Mouse (Mus musculus) ES-Bruce4 (cell line): ENCODE data around the gene Spata5. TPM values are rescaled to one million over a fixed set of nuclear protein-coding genes. Genes with fewer than 3 reads are reported as not detected.

Source experiments
- H3K27ac ChIP-seq: 2 replicates; pipeline ENCODE4 v1.5.1; 2012; ENCODE audit warnings: low read length, inconsistent platforms; ENCODE audit not compliant: insufficient read depth
- H3K27me3 ChIP-seq: 2 replicates; pipeline ENCODE4 v1.6.1; 2012; ENCODE audit warnings: mild to moderate bottlenecking, low read length, inconsistent platforms; ENCODE audit not compliant: control insufficient read depth, poor library complexity, insufficient read depth, severe bottlenecking
- H3K36me3 ChIP-seq: 2 replicates; pipeline ENCODE4 v1.6.1; 2012; ENCODE audit warnings: inconsistent platforms, mild to moderate bottlenecking, low read length, moderate library complexity; ENCODE audit not compliant: control insufficient read depth, poor library complexity, insufficient read depth, severe bottlenecking
- H3K4me1 ChIP-seq: one replicate; pipeline ENCODE4 v1.8.1; 2011; ENCODE audit warnings: low read length; ENCODE audit not compliant: control insufficient read depth, insufficient read depth
- H3K4me3 ChIP-seq: 2 replicates; pipeline ENCODE4 v1.5.1; 2011; ENCODE audit warnings: low read depth, mild to moderate bottlenecking, low read length
- H3K9ac ChIP-seq: 2 replicates; pipeline ENCODE4 v1.6.1; 2012; ENCODE audit warnings: low read depth, mild to moderate bottlenecking, inconsistent platforms; ENCODE audit not compliant: poor library complexity, severe bottlenecking
- H3K9me3 ChIP-seq: replicated peaks from 2 replicates; pipeline ENCODE4 v1.6.1; 2012; ENCODE audit warnings: mild to moderate bottlenecking, low read length, inconsistent platforms; ENCODE audit not compliant: control insufficient read depth, poor library complexity, insufficient read depth, severe bottlenecking
- CTCF ChIP-seq: IDR thresholded peaks from one replicate; pipeline ENCODE4 v1.8.1; 2011; ENCODE audit warnings: low read depth, low read length
- EP300 ChIP-seq: IDR thresholded peaks from 2 replicates; pipeline ENCODE4 v1.6.1; 2011; ENCODE audit warnings: low read depth, low read length; ENCODE audit not compliant: insufficient read depth
- POLR2A ChIP-seq: IDR thresholded peaks from one replicate; pipeline ENCODE4 v1.8.1; 2011; ENCODE audit warnings: low read length; ENCODE audit not compliant: insufficient read depth
- polyA plus RNA-seq: library from polyadenylated mRNA; stranded (reverse); fragments of >200 nt; gene quantifications from 2 replicates; pipeline ENCODE4 v1.2.4, GENCODE M21; 2011; ENCODE audit warnings: low read depth; ENCODE audit not compliant: missing spikeins, insufficient read depth, insufficient read length

The Spata5 gene
- polyA plus RNA-seq, 1 experiment: 56.6 TPM

- no peak overlapping the region for H3K27ac ChIP-seq
- H3K9ac ChIP-seq: no peak overlapping the region
- no peak overlapping the region for H3K4me3 ChIP-seq
- no peaks in the 10 kb centered on the region for H3K4me1 ChIP-seq
- TF ChIP-seq CTCF (no peak), POLR2A (no peak), EP300 (no peak)
- H3K36me3 ChIP-seq: no peaks in the 10 kb centered on the region
- no peaks in the 10 kb centered on the region for H3K27me3 ChIP-seq
- no peaks in the 10 kb centered on the region for H3K9me3 ChIP-seq
Observed at GRCm38 (mm10) chr3:37556412-37557113, 136.9 kb downstream of the Spata5 start.

- Histone ChIP-seq H3K36me3 (no peaks in the 10 kb centered on the region), H3K4me3 (no peak overlapping the region), H3K9ac (no peak overlapping the region), H3K27me3 (no peaks in the 10 kb centered on the region), H3K27ac (no peak overlapping the region), H3K9me3 (no peaks in the 10 kb centered on the region), H3K4me1 (no peaks in the 10 kb centered on the region)
- TF ChIP-seq POLR2A (no peak), CTCF (no peak), EP300 (no peak)
Observed at GRCm38 (mm10) chr3:37557741-37558479, 138.2 kb downstream of the Spata5 start.

DNA sequence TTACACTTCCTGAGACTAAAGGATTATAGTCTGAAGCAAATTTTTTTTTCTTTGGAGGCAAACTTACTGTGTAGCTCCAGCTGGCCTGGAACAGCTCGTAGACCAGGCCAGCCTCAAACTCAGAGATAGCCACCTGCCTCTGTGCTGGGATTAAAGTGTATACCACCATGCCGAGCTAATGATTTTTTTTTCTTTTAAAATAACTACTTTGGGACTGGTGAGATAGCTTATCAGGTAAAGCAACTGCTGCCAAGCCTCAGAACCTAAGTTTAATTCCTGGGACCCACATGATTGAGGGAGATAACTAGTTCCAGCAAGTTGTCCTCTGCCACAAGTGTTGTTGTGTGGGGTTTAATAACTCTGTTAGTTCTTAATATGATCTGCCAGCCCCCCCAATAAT lies 139.6 kb downstream of the Spata5 start:
- Histone ChIP-seq H3K27ac (no peak overlapping the region), H3K9me3 (no peaks in the 10 kb centered on the region), H3K4me3 (no peak overlapping the region), H3K27me3 (no peaks in the 10 kb centered on the region), H3K36me3 (no peaks in the 10 kb centered on the region), H3K4me1 (no peaks in the 10 kb centered on the region), H3K9ac (no peak overlapping the region)
- TF ChIP-seq EP300 (no peak), POLR2A (no peak), CTCF (no peak)

DNA sequence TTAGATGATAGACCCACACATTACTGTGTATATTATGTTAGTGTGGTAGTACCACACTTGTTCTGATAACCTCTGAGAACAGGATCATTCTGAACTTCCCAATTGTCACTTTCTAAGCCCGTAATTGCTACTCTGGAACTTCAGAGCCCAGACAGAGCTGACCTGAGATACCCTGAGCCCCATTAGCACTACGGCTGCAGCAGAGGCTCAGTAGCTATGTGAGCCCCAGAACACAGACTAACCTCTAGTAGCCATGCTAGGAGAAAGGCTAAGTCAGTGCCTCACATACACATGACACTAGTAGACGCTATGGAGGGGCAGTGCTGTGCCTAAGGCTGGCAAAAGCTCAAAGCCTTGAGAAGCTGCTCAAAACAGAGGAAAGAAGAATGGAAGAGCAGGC lies 141.8 kb downstream of the Spata5 start:
- TF ChIP-seq CTCF (no peak), EP300 (no peak), POLR2A (no peak)
- H3K9ac ChIP-seq: no peak overlapping the region
- H3K36me3 ChIP-seq: no peaks in the 10 kb centered on the region

DNA sequence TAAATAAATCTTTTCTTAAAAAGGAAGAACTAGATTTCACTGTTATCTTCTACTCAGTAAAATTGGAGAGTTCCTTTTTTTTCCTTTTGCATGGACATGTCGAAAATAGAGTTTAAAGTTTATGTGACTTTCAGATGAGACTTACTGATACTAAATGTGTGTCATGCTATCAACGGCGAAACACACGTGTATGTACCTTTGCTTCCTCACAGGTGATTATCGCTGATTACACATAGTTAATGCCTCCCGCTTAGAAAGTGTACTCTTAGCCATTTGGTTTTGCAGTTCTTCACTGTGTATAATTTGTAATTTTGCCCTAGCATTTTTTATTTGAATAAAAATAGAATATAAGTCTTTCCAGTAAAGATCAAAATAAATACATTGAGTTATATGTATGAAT lies 146.4 kb downstream of the Spata5 start:
- Histone ChIP-seq H3K36me3 (no peaks in the 10 kb centered on the region), H3K27me3 (no peaks in the 10 kb centered on the region), H3K4me3 (no peak overlapping the region), H3K27ac (no peak overlapping the region), H3K9me3 (no peaks in the 10 kb centered on the region), H3K4me1 (no peaks in the 10 kb centered on the region), H3K9ac (no peak overlapping the region)
- TF ChIP-seq EP300 (no peak), CTCF (no peak), POLR2A (no peak)

More for the DNA sequence above, 141.8 kb downstream of the Spata5 start:
- Histone ChIP-seq H3K27me3 (no peaks in the 10 kb centered on the region), H3K4me1 (no peaks in the 10 kb centered on the region), H3K9me3 (no peaks in the 10 kb centered on the region), H3K27ac (no peak overlapping the region), H3K4me3 (no peak overlapping the region)

DNA sequence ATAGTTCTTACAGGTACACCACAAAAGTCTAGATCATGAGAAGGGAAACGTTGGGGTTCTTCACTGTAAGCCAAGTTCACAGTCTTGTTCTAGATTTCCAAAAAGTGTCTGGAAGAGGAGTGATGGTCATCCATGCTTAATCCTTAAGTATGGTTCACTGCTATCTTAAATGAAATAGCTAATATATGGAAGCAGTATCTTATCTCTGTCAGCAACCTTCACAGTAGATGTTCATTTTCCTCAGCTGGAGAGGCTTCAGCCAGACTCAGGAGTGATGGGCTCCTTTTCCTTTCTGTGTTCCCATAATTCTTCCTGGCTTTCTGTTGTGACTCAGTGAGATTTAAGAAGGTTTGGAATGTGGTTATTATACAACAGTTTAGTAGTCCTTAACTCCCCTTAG lies 147.8 kb downstream of the Spata5 start:
- H3K9ac ChIP-seq: no peak overlapping the region
- H3K27me3 ChIP-seq: no peaks in the 10 kb centered on the region
- no peak overlapping the region for H3K4me3 ChIP-seq
- no peak overlapping the region for H3K27ac ChIP-seq
- H3K4me1 ChIP-seq: no peaks in the 10 kb centered on the region
- TF ChIP-seq POLR2A: no peak
- TF ChIP-seq EP300: no peak
- no peak for TF ChIP-seq CTCF
- H3K9me3 ChIP-seq: no peaks in the 10 kb centered on the region
- no peaks in the 10 kb centered on the region for H3K36me3 ChIP-seq
